Mouse (Mus musculus): ENCODE data around the gene Rbpj. TPM values are rescaled to one million over a fixed set of nuclear protein-coding genes. Genes with fewer than 3 reads are reported as not detected.
A peak's percentile ranks its signal among the peaks of the same experiment; 100 is the strongest.

The Rbpj gene
- polyA plus RNA-seq, 1 experiment from 2014 or later: 38.7 TPM

- Histone ChIP-seq H3K9ac (replicated peaks; ENCODE audit: low read depth, low read length) (no peak overlapping the region), H3K4me1 (replicated peaks; ENCODE audit: control insufficient read depth, insufficient read depth, low read length) (peaks cover 6% of the 10 kb centered on the region), H3K4me3 (replicated peaks; ENCODE audit: low read length) (no peak overlapping the region), H3K9me3 (ENCODE audit: control insufficient read depth, low read length) (no peaks in the 10 kb centered on the region), H3K4me2 (ENCODE audit: low read length) (no peak overlapping the region), H3K36me3 (ENCODE audit: control insufficient read depth, insufficient read depth) (no peaks in the 10 kb centered on the region), H3K27me3 (replicated peaks; ENCODE audit: control insufficient read depth, insufficient read depth, low read length) (no peaks in the 10 kb centered on the region), H3K27ac (ENCODE audit: low read length) (no peak overlapping the region)
- 97% methylated on average over 2 of the region's 2 CpGs for WGBS
- no peak for ATAC-seq
Observed at GRCm38 (mm10) chr5:53516482-53516881, 50.5 kb downstream of the Rbpj start.

- Histone ChIP-seq H3K9me3 (ENCODE audit: control insufficient read depth, low read length) (no peaks in the 10 kb centered on the region), H3K27ac (ENCODE audit: low read length) (no peak overlapping the region), H3K4me3 (replicated peaks; ENCODE audit: low read length) (no peak overlapping the region), H3K36me3 (ENCODE audit: control insufficient read depth, insufficient read depth) (no peaks in the 10 kb centered on the region), H3K9ac (replicated peaks; ENCODE audit: low read depth, low read length) (no peak overlapping the region), H3K4me1 (replicated peaks; ENCODE audit: control insufficient read depth, insufficient read depth, low read length) (peaks cover 10% of the 10 kb centered on the region), H3K4me2 (ENCODE audit: low read length) (no peak overlapping the region), H3K27me3 (replicated peaks; ENCODE audit: control insufficient read depth, insufficient read depth, low read length) (no peaks in the 10 kb centered on the region)
- WGBS: 71% methylated on average over 8 of the region's 8 CpGs
- no peak for ATAC-seq
Observed at GRCm38 (mm10) chr5:53517802-53518201, 51.9 kb downstream of the Rbpj start.

- H3K4me3 ChIP-seq (replicated peaks; ENCODE audit: low read length): no peak overlapping the region
- H3K4me1 ChIP-seq (replicated peaks; ENCODE audit: control insufficient read depth, insufficient read depth, low read length): peaks cover 22% of the 10 kb centered on the region
- H3K4me2 ChIP-seq (ENCODE audit: low read length): no peak overlapping the region
- WGBS: 18% methylated on average over 4 of the region's 4 CpGs
- no peaks in the 10 kb centered on the region for H3K36me3 ChIP-seq (ENCODE audit: control insufficient read depth, insufficient read depth)
- H3K27me3 ChIP-seq (replicated peaks; ENCODE audit: control insufficient read depth, insufficient read depth, low read length): no peaks in the 10 kb centered on the region
- no peak overlapping the region for H3K27ac ChIP-seq (ENCODE audit: low read length)
- ATAC-seq: peak; percentile 18; the same call in 1 of the 2 replicates
- no peak overlapping the region for H3K9ac ChIP-seq (replicated peaks; ENCODE audit: low read depth, low read length)
- H3K9me3 ChIP-seq (ENCODE audit: control insufficient read depth, low read length): no peaks in the 10 kb centered on the region
Observed at GRCm38 (mm10) chr5:53519131-53519530, 53.2 kb downstream of the Rbpj start.

DNA sequence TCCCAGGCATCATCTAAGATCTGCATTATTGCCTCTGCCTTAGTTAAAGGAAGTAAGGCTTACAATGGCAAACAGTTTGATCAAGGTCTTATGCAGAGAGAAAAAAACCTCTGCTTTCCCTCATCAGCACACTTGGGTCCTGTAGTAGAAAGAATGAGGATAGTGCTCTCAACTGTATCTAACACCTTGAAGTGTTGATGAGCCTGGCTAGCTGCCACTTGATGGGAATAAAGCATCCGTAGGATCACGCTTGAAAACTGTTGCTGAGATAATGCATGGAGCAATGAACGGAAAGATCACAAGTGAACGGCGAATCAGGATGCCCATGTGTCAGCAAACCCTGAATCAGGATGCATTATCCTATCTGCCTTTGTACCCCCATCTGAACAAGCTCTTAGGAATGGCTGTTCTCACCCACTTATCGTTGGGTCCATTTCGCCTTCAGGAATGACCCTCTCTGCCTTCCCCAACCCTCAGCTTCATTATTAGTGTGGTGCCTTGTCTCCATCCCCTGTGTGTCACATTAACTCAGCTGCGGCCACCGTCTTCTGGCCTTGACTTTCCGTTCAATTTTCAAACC, 54.1 kb downstream of the Rbpj start:
- Histone ChIP-seq H3K9ac (replicated peaks; ENCODE audit: low read depth, low read length) (no peak overlapping the region), H3K9me3 (ENCODE audit: control insufficient read depth, low read length) (no peaks in the 10 kb centered on the region), H3K4me1 (replicated peaks; ENCODE audit: control insufficient read depth, insufficient read depth, low read length) (peaks cover 22% of the 10 kb centered on the region), H3K27me3 (replicated peaks; ENCODE audit: control insufficient read depth, insufficient read depth, low read length) (no peaks in the 10 kb centered on the region), H3K4me3 (replicated peaks; ENCODE audit: low read length) (no peak overlapping the region), H3K4me2 (ENCODE audit: low read length) (no peak overlapping the region), H3K36me3 (ENCODE audit: control insufficient read depth, insufficient read depth) (no peaks in the 10 kb centered on the region), H3K27ac (ENCODE audit: low read length) (no peak overlapping the region)
- no peak for ATAC-seq
- WGBS: 78% methylated on average over 10 of the region's 10 CpGs

- ATAC-seq: peak; percentile 92
- Histone ChIP-seq H3K9ac (replicated peaks; ENCODE audit: low read depth, low read length) (no peak overlapping the region), H3K9me3 (ENCODE audit: control insufficient read depth, low read length) (no peaks in the 10 kb centered on the region), H3K27me3 (replicated peaks; ENCODE audit: control insufficient read depth, insufficient read depth, low read length) (no peaks in the 10 kb centered on the region), H3K4me3 (replicated peaks; ENCODE audit: low read length) (no peak overlapping the region), H3K36me3 (ENCODE audit: control insufficient read depth, insufficient read depth) (no peaks in the 10 kb centered on the region), H3K27ac (ENCODE audit: low read length) (peak overlapping the region; percentile 42), H3K4me1 (replicated peaks; ENCODE audit: control insufficient read depth, insufficient read depth, low read length) (peaks cover 31% of the 10 kb centered on the region), H3K4me2 (ENCODE audit: low read length) (0 out of 2 replicates have a peak overlapping the region, but pooled peaks have one; percentile 4)
- WGBS: 11% methylated on average over 3 of the region's 3 CpGs
Observed at GRCm38 (mm10) chr5:53523046-53523445, 57.1 kb downstream of the Rbpj start.

- Histone ChIP-seq H3K4me3 (replicated peaks; ENCODE audit: low read length) (no peak overlapping the region), H3K36me3 (ENCODE audit: control insufficient read depth, insufficient read depth) (no peaks in the 10 kb centered on the region), H3K27me3 (replicated peaks; ENCODE audit: control insufficient read depth, insufficient read depth, low read length) (no peaks in the 10 kb centered on the region), H3K4me2 (ENCODE audit: low read length) (no peak overlapping the region), H3K9ac (replicated peaks; ENCODE audit: low read depth, low read length) (no peak overlapping the region), H3K27ac (ENCODE audit: low read length) (no peak overlapping the region), H3K9me3 (ENCODE audit: control insufficient read depth, low read length) (no peaks in the 10 kb centered on the region), H3K4me1 (replicated peaks; ENCODE audit: control insufficient read depth, insufficient read depth, low read length) (peaks cover 28% of the 10 kb centered on the region)
- no peak for ATAC-seq
- 85% methylated on average over 7 of the region's 7 CpGs for WGBS
Observed at GRCm38 (mm10) chr5:53524162-53524561, 58.2 kb downstream of the Rbpj start.

- Histone ChIP-seq H3K27me3 (replicated peaks; ENCODE audit: control insufficient read depth, insufficient read depth, low read length) (no peaks in the 10 kb centered on the region), H3K4me2 (ENCODE audit: low read length) (no peak overlapping the region), H3K36me3 (ENCODE audit: control insufficient read depth, insufficient read depth) (no peaks in the 10 kb centered on the region), H3K9me3 (ENCODE audit: control insufficient read depth, low read length) (no peaks in the 10 kb centered on the region), H3K27ac (ENCODE audit: low read length) (no peak overlapping the region), H3K4me3 (replicated peaks; ENCODE audit: low read length) (no peak overlapping the region), H3K9ac (replicated peaks; ENCODE audit: low read depth, low read length) (no peak overlapping the region), H3K4me1 (replicated peaks; ENCODE audit: control insufficient read depth, insufficient read depth, low read length) (peaks cover 28% of the 10 kb centered on the region)
- whole genome bisulfite sequencing: 62% methylated on average over 5 of the region's 5 CpGs
- no peak for ATAC-seq
Observed at GRCm38 (mm10) chr5:53524831-53525230, 58.9 kb downstream of the Rbpj start.

DNA sequence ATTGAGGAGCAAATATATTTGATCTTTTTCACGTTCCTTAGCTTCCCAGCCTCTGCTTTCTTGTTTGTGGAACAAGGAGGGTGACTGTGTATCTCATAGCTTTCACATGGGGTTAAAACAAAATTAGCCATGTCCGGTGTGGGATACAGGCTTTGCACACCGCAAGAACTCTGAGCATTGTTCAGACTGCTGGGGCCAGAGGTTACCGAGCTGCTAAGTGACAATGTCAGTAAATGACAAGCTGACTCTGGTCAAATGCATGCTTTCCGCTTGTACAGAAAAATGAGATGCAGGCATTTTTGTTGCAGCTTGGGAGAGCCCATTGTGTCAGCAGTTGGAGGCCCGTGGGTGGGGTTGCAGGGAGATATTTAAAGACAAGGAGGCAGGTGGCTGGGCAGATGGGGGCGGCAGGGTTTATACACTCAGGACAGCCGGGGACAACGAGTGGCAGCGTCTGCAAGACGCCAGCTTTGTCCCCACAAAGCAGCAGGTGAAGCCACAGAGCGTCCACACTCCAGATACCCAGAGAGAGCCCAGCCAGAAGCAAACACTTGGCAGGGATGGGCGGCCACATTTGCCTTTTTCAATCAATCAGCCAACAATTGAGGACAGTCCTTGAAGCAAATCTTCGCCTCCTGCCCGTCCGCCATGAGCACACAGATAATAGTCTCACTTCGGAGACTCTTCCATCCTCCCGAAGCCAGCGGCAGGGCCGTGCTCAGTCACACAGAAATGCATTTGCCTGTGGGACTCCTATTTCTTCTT, 59.5 kb downstream of the Rbpj start:
- H3K9me3 ChIP-seq (ENCODE audit: control insufficient read depth, low read length): no peaks in the 10 kb centered on the region
- H3K27ac ChIP-seq (ENCODE audit: low read length): peak overlapping the region; percentile 16; the same call in 1 of the 2 replicates
- H3K4me2 ChIP-seq (ENCODE audit: low read length): peak overlapping the region; percentile 40
- no peaks in the 10 kb centered on the region for H3K27me3 ChIP-seq (replicated peaks; ENCODE audit: control insufficient read depth, insufficient read depth, low read length)
- peak overlapping the region; percentile 38; the same call in 1 of the 2 replicates for H3K9ac ChIP-seq (replicated peaks; ENCODE audit: low read depth, low read length)
- peaks cover 28% of the 10 kb centered on the region for H3K4me1 ChIP-seq (replicated peaks; ENCODE audit: control insufficient read depth, insufficient read depth, low read length)
- peak; percentile 54 for ATAC-seq
- 16% methylated on average over 20 of the region's 20 CpGs for WGBS
- H3K4me3 ChIP-seq (replicated peaks; ENCODE audit: low read length): 0 out of 2 replicates have a peak overlapping the region, but pooled peaks have one; percentile 4
- no peaks in the 10 kb centered on the region for H3K36me3 ChIP-seq (ENCODE audit: control insufficient read depth, insufficient read depth)

DNA sequence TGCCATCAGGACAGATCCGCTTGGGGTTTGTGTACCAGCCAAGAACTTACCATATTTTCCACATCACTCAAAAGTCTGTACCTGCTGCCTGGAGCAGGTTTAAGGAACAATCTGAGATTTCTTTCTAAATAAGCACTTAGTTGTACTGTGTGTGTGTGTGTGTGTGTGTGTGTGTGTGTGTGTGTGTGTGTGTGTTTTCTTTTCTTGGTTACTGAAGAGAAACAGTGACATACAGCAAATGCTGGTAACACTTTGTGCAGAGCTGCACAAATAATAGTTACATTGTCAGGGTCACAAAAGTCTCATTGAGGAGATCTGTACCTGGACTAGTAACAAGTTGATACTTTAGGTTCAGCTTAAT, 60.1 kb downstream of the Rbpj start:
- Histone ChIP-seq H3K27me3 (replicated peaks; ENCODE audit: control insufficient read depth, insufficient read depth, low read length) (no peaks in the 10 kb centered on the region), H3K27ac (ENCODE audit: low read length) (no peak overlapping the region; the same call in 1 of the 2 replicates), H3K9ac (replicated peaks; ENCODE audit: low read depth, low read length) (no peak overlapping the region), H3K36me3 (ENCODE audit: control insufficient read depth, insufficient read depth) (no peaks in the 10 kb centered on the region), H3K4me3 (replicated peaks; ENCODE audit: low read length) (no peak overlapping the region), H3K4me1 (replicated peaks; ENCODE audit: control insufficient read depth, insufficient read depth, low read length) (peaks cover 28% of the 10 kb centered on the region), H3K9me3 (ENCODE audit: control insufficient read depth, low read length) (no peaks in the 10 kb centered on the region), H3K4me2 (ENCODE audit: low read length) (peak overlapping the region; percentile 40)
- 43% methylated on average over 1 of the region's 1 CpGs for WGBS
- ATAC-seq: no peak
